In genomic region chr5:118037798-118038484, GRCm38 (mm10) we compare ENCODE assay signal across 8 mouse cellular contexts. TPM values are rescaled to one million over a fixed set of nuclear protein-coding genes. Genes with fewer than 3 reads are reported as not detected.
A peak's percentile ranks its signal among the peaks of the same experiment; 100 is the strongest.
DNase-seq lines count a peak whose midpoint lies in the region; ATAC-seq and TF ChIP-seq lines count a peak whose summit lies in the region.

No protein-coding gene starts in this region.

- peak overlapping the region; percentile 61; the same call in 1 of the 2 replicates for H3K27ac ChIP-seq in layer of hippocampus, adult 2 months
- peak overlapping the region; percentile 66 for H3K27ac ChIP-seq in forebrain, embryonic 12.5 days
- H3K27ac ChIP-seq in kidney, adult 2 months (ENCODE audit: insufficient read depth, low read depth, low read length): peak overlapping the region; percentile 32; the same call in 1 of the 2 replicates

- DNase-seq in layer of hippocampus, adult 2 months (ENCODE audit: low spot score in 2 of 2): peak in 1 of 2 experiments; percentile 56
- no peak for DNase-seq in layer of hippocampus, adult 11-12 months (ENCODE audit: low spot score)
- DNase-seq in brain, embryonic 14.5 days (ENCODE audit: low read depth): peak; percentile 92
- peak; percentile 38 for DNase-seq in kidney, adult 2 months
- DNase-seq in naive thymus-derived CD4-positive, alpha-beta T cell, adult 2 months (ENCODE audit: low read depth): peak; percentile 73
- no peak for DNase-seq in layer of hippocampus, adult 9-10 months (ENCODE audit: low spot score)
- no peak for DNase-seq in gastrocnemius, postnatal 10 days

- TF ChIP-seq POLR2A in brain, embryonic 14.5 days (IDR thresholded peaks at IDR 0.05; ENCODE audit: borderline replicate concordance, extremely low read depth, insufficient read depth, insufficient read length, poor library complexity, severe bottlenecking): no peak
- no peak for TF ChIP-seq POLR2A in kidney, adult 2 months (IDR thresholded peaks at IDR 0.05; ENCODE audit: low read depth, low read length)

- H3K4me2 ChIP-seq in forebrain, embryonic 12.5 days: peak overlapping the region; percentile 36

- no peaks in the 10 kb centered on the region for H3K36me3 ChIP-seq in forebrain, embryonic 12.5 days (replicated peaks)
- no peaks in the 10 kb centered on the region for H3K36me3 ChIP-seq in kidney, adult 2 months (ENCODE audit: control insufficient read depth, insufficient read depth, low read length)

- 0 out of 2 replicates have a peak, but pooled peaks cover 3% of the 10 kb centered on the region for H3K27me3 ChIP-seq in forebrain, embryonic 12.5 days
- H3K27me3 ChIP-seq in kidney, adult 2 months (replicated peaks; ENCODE audit: control insufficient read depth, insufficient read depth, low read length): no peaks in the 10 kb centered on the region

- H3K4me1 ChIP-seq in forebrain, embryonic 12.5 days: peaks cover 27% of the 10 kb centered on the region
- H3K4me1 ChIP-seq in kidney, adult 2 months (ENCODE audit: control insufficient read depth, insufficient read depth, low read length): 0 out of 2 replicates have a peak, but pooled peaks cover 2% of the 10 kb centered on the region

- H3K4me3 ChIP-seq in layer of hippocampus, adult 2 months: no peak overlapping the region
- no peak overlapping the region for H3K4me3 ChIP-seq in forebrain, embryonic 12.5 days (replicated peaks)
- no peak overlapping the region for H3K4me3 ChIP-seq in kidney, adult 2 months (ENCODE audit: insufficient read depth, low read depth, low read length)

- peak; percentile 87 for ATAC-seq in forebrain, embryonic 12.5 days (ENCODE audit: low FRiP score)

- no peak for TF ChIP-seq CTCF in layer of hippocampus, adult 2 months (conservative IDR thresholded peaks at IDR 0.05)
- no peak for TF ChIP-seq CTCF in brain, embryonic 14.5 days (IDR thresholded peaks at IDR 0.05; ENCODE audit: borderline replicate concordance, extremely low read depth, insufficient read depth, insufficient read length)
- no peak for TF ChIP-seq CTCF in kidney, adult 2 months (conservative IDR thresholded peaks at IDR 0.05; ENCODE audit: insufficient read depth, insufficient read length, low read depth, low read length)

- H3K9ac ChIP-seq in forebrain, embryonic 12.5 days: no peak overlapping the region

- 12% methylated on average over 10 of the region's 10 CpGs for WGBS in forebrain, embryonic 12.5 days
- 12% methylated on average over 10 of the region's 10 CpGs for WGBS in kidney, adult 2 months

- H3K9me3 ChIP-seq in forebrain, embryonic 12.5 days: 0 out of 2 replicates have a peak, but pooled peaks cover 8% of the 10 kb centered on the region

RNA-seq across cellular contexts. Expression of gene Tesc, which starts 10.4 kb away (rescaled TPM):
- total RNA-seq in layer of hippocampus, adult 2 months (2021): 10 to 100 TPM; 88.0 to 91.2 TPM
- 2.6 and 3.0 TPM in 2 replicates for polyA plus RNA-seq in brain, embryonic 14.5 days (2012; rRNA removed)
- polyA plus RNA-seq in forebrain, embryonic 12.5 days (2016; fragmentation: Nextera tagmentation; extraction: Ambion mirVana): 4.7 and 6.3 TPM in 2 replicates
- polyA plus RNA-seq in kidney, adult 2 months (2012; rRNA removed): 33.3 and 38.1 TPM in 2 replicates
- total RNA-seq in gastrocnemius, postnatal 10 days (2021): 1 to 10 TPM in 1 of 2 experiments, under 1 TPM in 1; 0.70 to 1.4 TPM

Comparison
In these comparisons a context has a peak if more than half of its experiments do, and no peak if none do; other contexts are left out.
1. DNase-seq: peak in brain, embryonic 14.5 days (single experiment), kidney, adult 2 months (single experiment) and naive thymus-derived CD4-positive, alpha-beta T cell, adult 2 months (single experiment); none in layer of hippocampus, adult 11-12 months (single experiment), layer of hippocampus, adult 9-10 months (single experiment) and gastrocnemius, postnatal 10 days (single experiment).
2. Peak in every context shown above with its lines, with median percentiles within 50 percentile points of each other: H3K27ac ChIP-seq.